16 mouse cellular contexts compared by ENCODE assay signal in genomic region chr12:4740823-4741222, GRCm38 (mm10). TPM values are rescaled to one million over a fixed set of nuclear protein-coding genes. Genes with fewer than 3 reads are reported as not detected.
DNase-seq lines count a peak whose midpoint lies in the region; ATAC-seq lines count a peak whose summit lies in the region.
"Had no signal": no experiment of that assay in that cellular context is flagged by ENCODE, and none has a peak within 500 bp of the region (broad histone marks: within the 10 kb centered on the region; RNA-seq: fewer than 3 reads in every experiment).

No protein-coding gene starts in this region.

- DNase-seq in heart, adult 11 months: peak; percentile 86
- DNase-seq in heart, postnatal 25 days (ENCODE audit: low spot score): no peak
- peak; percentile 9 to 12 for DNase-seq in heart, postnatal 10 days
- DNase-seq in heart, adult 8-10 months (ENCODE audit: low spot score): no peak
- DNase-seq in Muller cell, postnatal 12 days (ENCODE audit: inconsistent ontology term): peak; percentile 2
- peak; percentile 43 to 48 for DNase-seq in adrenal gland, postnatal 36 days
- DNase-seq: B cell, adult 2 months; cerebellum, adult 11 months; cerebellum, adult 9-10 months; cerebellum, postnatal 25 days; gastrocnemius, postnatal 10 days; kidney, adult 8-10 months had no signal

- intact Hi-C loops in heart, postnatal 25 days (cut with DNase I): no loop called here
- intact Hi-C loops in heart, postnatal 10 days (cut with DNase I): no loop called here

- ATAC-seq in monocyte, adult 5-6 weeks (replicated peaks; ENCODE audit: insufficient number of reproducible peaks, low FRiP score, low TSS enrichment, poor library complexity, severe bottlenecking): no peak
- ATAC-seq: CD4-positive, CD25-positive, alpha-beta regulatory T cell, adult 4 months; forebrain, embryonic 16.5 days; intestine, embryonic 16.5 days had no signal

RNA-seq across cellular contexts. Expression of gene Fam228a, which starts 2.6 kb away (rescaled TPM):
- total RNA-seq in heart, postnatal 25 days (2021): under 1 TPM in 1 of 2 experiments, not detected in 1; 0.08 TPM
- under 1 TPM in 1 of 2 experiments, not detected in 1; 0.22 TPM for total RNA-seq in heart, postnatal 10 days (2021)
- total RNA-seq in heart, adult 8-10 months (2022): under 1 TPM; 0.11 to 0.50 (median 0.19) TPM
- total RNA-seq in adrenal gland, postnatal 36 days (2021): under 1 TPM; 0.20 to 0.30 TPM
- 0.85 TPM in 1 of 3 replicates, not detected in the others for total RNA-seq in monocyte, adult 5-6 weeks (2017)

RNA-seq across cellular contexts. Expression of gene Pfn4, which starts 28.0 kb away (rescaled TPM):
- total RNA-seq in heart, postnatal 25 days (2021): 1 to 10 TPM; 1.9 to 2.2 TPM
- 1 to 10 TPM; 2.8 to 3.0 TPM for total RNA-seq in heart, postnatal 10 days (2021)
- 1 to 10 TPM; 2.2 to 5.0 (median 2.9) TPM for total RNA-seq in heart, adult 8-10 months (2022)
- 1 to 10 TPM in 1 of 2 experiments, under 1 TPM in 1; 0.73 to 1.8 TPM for total RNA-seq in adrenal gland, postnatal 36 days (2021)
- not detected in 3 replicates for total RNA-seq in monocyte, adult 5-6 weeks (2017)

RNA-seq across cellular contexts. Expression of gene Fam228b, which starts 28.2 kb away (rescaled TPM):
- 1 to 10 TPM; 2.5 TPM for total RNA-seq in heart, postnatal 25 days (2021)
- total RNA-seq in heart, postnatal 10 days (2021): 1 to 10 TPM; 3.3 to 3.4 TPM
- 1 to 10 TPM; 5.9 to 7.6 (median 7.3) TPM for total RNA-seq in heart, adult 8-10 months (2022)
- 1 to 10 TPM; 3.6 to 4.9 TPM for total RNA-seq in adrenal gland, postnatal 36 days (2021)
- total RNA-seq in monocyte, adult 5-6 weeks (2017): 0.29 to 0.57 TPM in 2 of 3 replicates, not detected in the other

Comparison
In these comparisons a context has a peak if more than half of its experiments do, and no peak if none do; other contexts are left out.
1. DNase-seq: peak in heart, adult 11 months (single experiment), heart, postnatal 10 days (2 of 2), Muller cell, postnatal 12 days (single experiment) and adrenal gland, postnatal 36 days (2 of 2); none in heart, postnatal 25 days (single experiment) and heart, adult 8-10 months (single experiment).